Mouse (Mus musculus) neural tube, embryonic 15.5 days (tissue): ENCODE measurements around the gene Rsph3b. TPM values are rescaled to one million over a fixed set of nuclear protein-coding genes. Genes with fewer than 3 reads are reported as not detected.
"Not testable (repeated sequence)": the region's sequence is repeated elsewhere in the genome, so short reads cannot be mapped to it uniquely, and the experiment has no call there.

ENCODE experiments used
- ATAC-seq: fragments of 200-750 bp; cut with Nextera tagmentation; 2 replicates; pipeline ENCODE4 v1.8.0; 2017; ENCODE audit warnings: mild to moderate bottlenecking, moderate TSS enrichment, moderate library complexity; ENCODE audit not compliant: low FRiP score
- H3K27ac ChIP-seq: fragments of 300-500 bp; sonication (generic); replicated peaks from 2 replicates; pipeline ENCODE4 v1.5.1; 2015; ENCODE audit warnings: mild to moderate bottlenecking, inconsistent platforms
- H3K27me3 ChIP-seq: fragments of 300-500 bp; sonication (generic); replicated peaks from 2 replicates; pipeline ENCODE4 v1.6.1; 2015; ENCODE audit warnings: inconsistent platforms
- H3K36me3 ChIP-seq: fragments of 300-500 bp; sonication (generic); 2 replicates; pipeline ENCODE4 v1.6.1; 2015; ENCODE audit warnings: inconsistent platforms
- H3K4me1 ChIP-seq: fragments of 300-500 bp; sonication (generic); 2 replicates; pipeline ENCODE4 v1.6.1; 2015; ENCODE audit warnings: inconsistent platforms
- H3K4me2 ChIP-seq: fragments of 300-500 bp; sonication (generic); 2 replicates; pipeline ENCODE4 v1.6.1; 2015; ENCODE audit warnings: inconsistent platforms, mild to moderate bottlenecking, moderate library complexity
- H3K4me3 ChIP-seq: fragments of 300-500 bp; sonication (generic); replicated peaks from 2 replicates; pipeline ENCODE4 v1.5.1; 2015; ENCODE audit warnings: mild to moderate bottlenecking, inconsistent platforms
- H3K9ac ChIP-seq: fragments of 300-500 bp; sonication (generic); replicated peaks from 2 replicates; pipeline ENCODE4 v1.6.1; 2015; ENCODE audit warnings: mild to moderate bottlenecking, inconsistent platforms
- H3K9me3 ChIP-seq: fragments of 300-500 bp; sonication (generic); replicated peaks from 2 replicates; pipeline ENCODE4 v1.6.1; 2016; ENCODE audit warnings: inconsistent platforms
- WGBS: fragments of 180-500 bp; shearing (Covaris S2); methylation state at CpG from one replicate; pipeline ENCODE4 v1.1.7; 2015; ENCODE audit warnings: mixed read lengths; 5-methylcytosine and 5-hydroxymethylcytosine counted together
- polyA plus RNA-seq: library from polyadenylated mRNA; unstranded; fragments of >200 nt; fragmentation: Nextera tagmentation; extraction: Ambion mirVana; gene quantifications from 2 replicates; pipeline ENCODE4 v1.2.1, GENCODE M21; 2015

Gene Rsph3b
- polyA plus RNA-seq, 1 experiment from 2014 or later: 56.4 TPM

DNA sequence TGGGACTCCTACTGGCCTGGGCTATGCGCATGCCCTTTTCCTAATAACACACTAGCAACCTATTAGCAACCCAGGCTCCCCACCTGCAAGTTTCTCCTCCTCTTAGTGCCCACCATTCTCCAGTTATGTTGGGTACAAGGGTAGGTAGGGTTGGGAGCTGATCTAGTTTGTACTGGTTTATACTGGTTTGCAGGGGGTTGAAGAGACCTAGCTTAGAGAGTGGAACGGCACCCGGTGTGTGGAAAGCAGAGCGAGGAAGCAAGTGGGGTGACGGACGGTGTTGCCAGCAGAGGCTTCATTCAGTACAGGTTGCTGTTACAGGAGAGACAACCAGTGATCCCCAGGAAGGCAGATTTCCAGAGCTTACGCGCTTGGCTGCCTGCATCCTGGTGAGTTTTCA lies 21.9 kb upstream of the Rsph3b start, which contains the start of gene Rnaset2b:
Rnaset2b (plus strand) TSS at position 301 of the 400 bp plus-strand sequence.
- not testable (repeated sequence) for H3K27ac ChIP-seq, H3K4me1 ChIP-seq, H3K4me3 ChIP-seq, ATAC-seq, H3K36me3 ChIP-seq, H3K9ac ChIP-seq, H3K9me3 ChIP-seq, H3K4me2 ChIP-seq, H3K27me3 ChIP-seq
- 100% methylated on average over 1 of the region's 8 CpGs for WGBS

DNA sequence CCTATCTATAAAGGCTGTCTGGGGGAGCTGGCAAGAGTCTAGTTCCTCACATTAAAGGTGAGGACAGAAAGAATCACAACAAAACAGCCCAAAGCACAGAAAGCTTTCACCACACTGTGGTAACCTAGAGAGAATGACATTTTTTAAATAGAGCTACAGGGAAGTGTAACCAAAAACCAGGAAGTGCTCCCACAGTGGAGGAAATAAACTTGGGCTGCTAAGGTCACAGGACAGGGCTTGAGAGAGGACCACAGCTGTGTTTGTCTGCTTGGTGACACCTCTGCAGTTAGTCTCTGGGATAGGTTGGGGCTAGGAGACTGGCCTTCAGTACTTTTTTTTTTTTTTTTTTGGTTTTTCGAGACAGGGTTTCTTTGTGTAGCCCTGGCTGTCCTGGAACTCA lies 19.2 kb upstream of the Rsph3b start:
- not testable (repeated sequence) for H3K9ac ChIP-seq, H3K27ac ChIP-seq, H3K4me2 ChIP-seq, H3K27me3 ChIP-seq, H3K36me3 ChIP-seq, ATAC-seq, H3K4me1 ChIP-seq, H3K9me3 ChIP-seq, H3K4me3 ChIP-seq
- WGBS: no CpG with 5 or more reads among the region's 1 CpGs

- H3K9ac ChIP-seq, H3K4me1 ChIP-seq, ATAC-seq, H3K36me3 ChIP-seq, H3K27ac ChIP-seq, H3K4me2 ChIP-seq, H3K27me3 ChIP-seq, H3K9me3 ChIP-seq, H3K4me3 ChIP-seq: not testable (repeated sequence)
- WGBS: 14% methylated on average over 6 of the region's 6 CpGs
Measured at GRCm38 (mm10) chr17:6965364-6965763, 16.9 kb upstream of the Rsph3b start.

DNA sequence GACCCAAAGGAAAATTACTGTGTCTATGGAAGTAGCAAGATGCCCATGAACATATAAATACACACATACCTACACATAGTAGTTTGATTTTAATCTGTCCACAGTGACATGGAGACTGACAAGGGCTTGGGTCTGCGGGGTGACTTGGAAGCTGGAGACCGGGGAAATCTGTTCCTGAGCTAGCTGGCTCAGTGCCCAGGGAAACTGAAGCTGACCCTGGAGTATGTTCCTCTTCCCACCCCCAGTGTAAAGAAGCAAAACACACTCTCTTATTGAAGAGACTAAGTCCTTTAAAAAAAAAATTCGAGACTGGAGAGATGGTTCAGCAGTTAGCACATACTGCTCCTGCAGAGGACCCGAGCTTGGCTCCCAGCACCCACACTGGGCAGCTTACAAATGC lies 14.5 kb upstream of the Rsph3b start:
- not testable (repeated sequence) for H3K4me3 ChIP-seq, H3K4me1 ChIP-seq, H3K36me3 ChIP-seq, H3K27ac ChIP-seq, H3K9ac ChIP-seq, H3K9me3 ChIP-seq, H3K27me3 ChIP-seq, H3K4me2 ChIP-seq, ATAC-seq
- 75% methylated on average over 4 of the region's 4 CpGs for WGBS

DNA sequence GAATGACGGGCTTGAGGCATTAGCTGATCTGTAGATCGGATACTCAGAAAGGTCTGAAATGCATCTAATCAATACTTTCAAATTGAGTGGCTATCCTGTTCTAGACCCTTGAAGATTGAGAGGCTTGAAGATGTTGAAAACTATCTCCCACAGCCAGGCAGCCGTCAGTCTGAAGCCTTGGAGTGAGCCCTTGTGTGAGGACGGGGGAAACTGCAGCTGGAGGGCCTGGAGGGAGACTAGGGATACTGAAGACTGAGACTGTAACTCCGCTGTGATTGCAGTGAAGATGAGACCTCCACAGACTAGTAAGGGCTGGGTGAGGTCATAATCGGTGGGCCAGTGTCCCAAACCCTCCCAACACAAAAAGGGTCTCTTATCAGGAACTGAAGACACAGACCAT lies 13.9 kb upstream of the Rsph3b start:
- H3K9ac ChIP-seq, H3K4me3 ChIP-seq, H3K36me3 ChIP-seq, H3K27me3 ChIP-seq, H3K4me2 ChIP-seq, H3K9me3 ChIP-seq, H3K4me1 ChIP-seq, ATAC-seq, H3K27ac ChIP-seq: not testable (repeated sequence)
- WGBS: 75% methylated on average over 3 of the region's 6 CpGs

DNA sequence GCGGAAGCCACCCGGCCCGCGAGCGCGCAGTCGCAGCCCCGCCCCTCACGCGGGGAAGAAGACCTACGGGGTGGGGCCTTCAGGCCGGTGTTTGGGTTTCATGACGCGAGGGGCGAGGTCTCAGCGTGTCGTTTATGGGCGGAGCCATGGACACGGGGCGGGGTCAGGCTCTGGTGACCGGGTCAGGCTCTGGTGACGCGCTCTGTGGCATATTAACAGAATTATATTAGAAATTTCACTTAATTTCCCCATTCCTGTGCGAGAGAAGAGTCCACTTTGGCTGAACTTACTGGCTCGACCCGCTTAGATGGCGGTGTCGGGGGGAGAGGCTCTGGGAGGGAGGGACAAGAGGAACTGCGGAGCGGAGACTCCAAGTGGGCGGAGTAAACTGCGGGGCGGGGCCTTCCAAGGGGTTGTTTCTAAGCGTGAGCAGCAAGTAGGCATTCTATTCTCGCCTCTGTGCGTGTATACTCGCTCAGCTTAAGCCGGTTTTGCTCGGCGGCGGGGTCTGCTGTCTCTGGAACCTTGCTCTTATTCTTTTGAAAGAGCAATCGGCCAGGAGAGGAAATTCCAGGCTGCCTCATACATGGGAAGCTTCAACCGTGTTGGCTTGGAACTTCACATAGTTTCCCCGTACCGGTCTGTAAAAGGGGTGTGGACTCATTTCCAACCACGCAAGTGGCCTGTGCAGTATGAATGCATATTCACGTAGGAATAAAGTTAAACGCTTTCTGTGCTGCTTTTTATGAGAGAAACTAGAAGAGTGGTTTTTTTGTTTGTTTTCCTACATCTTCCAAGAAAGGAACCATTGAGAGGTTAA lies 12.9 kb upstream of the Rsph3b start:
- Histone ChIP-seq H3K4me3 (peak overlapping the region; percentile 31), H3K27ac (0 out of 2 replicates have a peak overlapping the region, but pooled peaks have one; percentile 56), H3K4me2 (peak overlapping the region; percentile 50)
- H3K27me3 ChIP-seq, H3K9ac ChIP-seq, H3K4me1 ChIP-seq, H3K36me3 ChIP-seq, H3K9me3 ChIP-seq: not testable (repeated sequence)
- WGBS: 1% methylated on average over 16 of the region's 48 CpGs
- peak; percentile 97 for ATAC-seq

DNA sequence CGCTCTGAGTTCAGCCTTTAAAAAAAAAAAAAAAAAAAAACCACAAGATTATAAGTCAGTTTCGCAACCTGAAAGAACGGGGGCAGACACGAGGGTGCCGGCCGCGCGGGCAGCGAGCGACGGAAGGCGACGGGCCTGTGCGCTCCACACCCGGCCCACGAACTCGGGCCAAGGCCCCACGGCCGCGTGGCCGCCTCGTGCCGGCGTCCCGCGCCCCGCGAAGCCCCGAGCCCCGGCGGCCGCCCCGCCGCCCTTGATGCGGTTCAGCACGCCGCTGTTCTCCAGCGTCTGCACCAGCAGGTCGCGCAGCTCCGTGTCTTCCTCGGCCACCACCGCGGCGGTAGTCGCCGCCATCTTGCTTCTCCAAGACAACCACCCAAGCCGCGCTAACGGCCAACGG lies 12.3 kb upstream of the Rsph3b start, which contains the start of gene Tagap1:
Tagap1 (minus strand) TSS at position 381 of the 400 bp plus-strand sequence.
- Histone ChIP-seq H3K9ac (peak within 1 kb of the TSS; percentile 40), H3K4me3 (peak within 1 kb of the TSS; percentile 49), H3K4me2 (peak within 1 kb of the TSS; percentile 52), H3K27ac (peak within 1 kb of the TSS; percentile 70)
- H3K4me1 ChIP-seq, ATAC-seq, H3K27me3 ChIP-seq, H3K9me3 ChIP-seq, H3K36me3 ChIP-seq: not testable (repeated sequence)
- WGBS: under 1% methylated on average over 41 of the region's 51 CpGs

- not testable (repeated sequence) for ATAC-seq, H3K9ac ChIP-seq, H3K9me3 ChIP-seq, H3K36me3 ChIP-seq, H3K4me1 ChIP-seq, H3K27ac ChIP-seq, H3K27me3 ChIP-seq
- Histone ChIP-seq H3K4me2 (peak overlapping the region; percentile 52), H3K4me3 (peak overlapping the region; percentile 49)
- WGBS: under 1% methylated on average over 12 of the region's 12 CpGs
Measured at GRCm38 (mm10) chr17:6960349-6960748, 11.9 kb upstream of the Rsph3b start.

DNA sequence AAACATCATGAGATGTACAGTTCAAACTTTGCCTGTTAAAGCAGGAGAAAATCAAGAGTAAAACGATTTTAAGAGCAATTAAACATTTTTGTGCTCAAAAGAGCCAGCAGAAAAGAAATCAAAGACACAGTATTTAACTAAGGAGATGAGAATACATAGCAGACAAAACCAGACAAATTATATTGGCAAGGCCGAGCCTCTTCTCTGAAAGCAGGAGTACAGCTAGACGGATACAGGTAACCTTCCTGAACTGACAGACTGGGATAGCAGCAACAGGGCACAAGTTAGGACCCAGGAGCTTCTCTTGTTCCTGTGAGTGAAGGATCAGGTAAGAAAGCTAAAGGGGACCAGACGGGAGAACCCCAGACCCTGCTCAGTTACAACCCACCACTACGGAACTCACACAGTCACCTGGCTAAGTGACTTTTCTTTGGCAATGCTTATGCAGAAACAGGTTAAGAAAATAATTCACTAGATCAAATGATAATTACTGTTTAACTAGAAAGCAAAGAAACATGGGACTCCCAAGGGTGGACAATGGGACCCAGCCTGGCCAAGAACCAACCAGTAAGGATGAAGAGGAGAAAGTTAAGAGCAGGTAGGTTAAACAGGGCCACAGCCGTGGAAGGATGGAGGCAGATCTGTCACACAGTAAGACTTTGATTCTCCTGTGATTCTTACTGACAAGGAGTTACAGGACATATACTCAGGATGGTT lies 11.2 kb upstream of the Rsph3b start:
- not testable (repeated sequence) for H3K9ac ChIP-seq, H3K36me3 ChIP-seq, H3K27me3 ChIP-seq, H3K27ac ChIP-seq, H3K9me3 ChIP-seq, ATAC-seq, H3K4me1 ChIP-seq
- Histone ChIP-seq H3K4me3 (peak overlapping the region; percentile 49), H3K4me2 (peak overlapping the region; percentile 52)
- 65% methylated on average over 5 of the region's 6 CpGs for WGBS

DNA sequence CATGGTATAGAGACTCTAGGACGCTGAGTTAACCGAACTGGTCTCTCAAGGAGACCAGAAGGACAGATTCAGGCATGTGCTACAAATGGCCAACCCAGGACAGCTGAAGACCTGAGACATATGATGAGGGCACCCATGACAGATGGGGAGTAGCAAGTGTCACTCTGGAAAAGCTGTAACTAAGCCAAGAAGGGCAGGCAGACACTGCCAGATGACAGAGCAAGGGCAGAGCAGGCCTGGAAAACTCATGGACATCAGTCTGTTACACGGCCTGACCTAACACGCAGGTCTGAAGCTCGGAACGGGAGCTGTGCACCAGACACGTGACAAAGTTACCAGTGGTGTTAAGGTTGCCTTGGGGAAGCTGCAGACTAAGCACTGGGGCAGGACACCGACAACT lies 10.4 kb upstream of the Rsph3b start:
- not testable (repeated sequence) for H3K4me3 ChIP-seq, H3K4me2 ChIP-seq, H3K9ac ChIP-seq, H3K36me3 ChIP-seq, H3K27ac ChIP-seq, H3K9me3 ChIP-seq, H3K27me3 ChIP-seq, ATAC-seq, H3K4me1 ChIP-seq
- 84% methylated on average over 7 of the region's 8 CpGs for WGBS

DNA sequence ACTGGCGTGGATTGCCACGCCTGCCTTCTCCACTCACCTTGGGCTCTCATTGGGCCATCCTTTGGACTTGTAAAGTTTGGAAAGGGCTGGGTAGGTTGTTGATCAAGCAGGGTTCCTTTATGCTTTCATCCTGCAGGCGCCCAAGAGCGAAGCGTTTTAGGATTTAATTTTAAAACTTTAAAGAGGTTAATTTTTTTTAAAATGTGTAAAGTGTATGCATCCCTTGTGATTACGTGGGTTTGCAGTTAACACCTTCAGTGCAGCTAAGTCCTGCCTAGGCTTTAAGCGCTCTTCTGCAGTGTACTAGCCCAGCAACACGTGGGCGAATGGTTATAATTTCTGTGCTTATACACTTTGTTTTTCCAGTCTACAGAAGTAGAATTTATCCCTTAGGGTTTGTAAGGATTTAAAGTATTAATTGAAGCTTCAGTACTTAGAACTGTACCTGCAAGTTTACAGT lies 317 bp upstream of the Rsph3b start:
- 12% methylated on average over 9 of the region's 9 CpGs for WGBS
- H3K27ac ChIP-seq: peak overlapping the region; percentile 88
- H3K4me3 ChIP-seq: peak overlapping the region; percentile 58
- peak overlapping the region; percentile 57 for H3K9ac ChIP-seq
- not testable (repeated sequence) for H3K4me1 ChIP-seq, H3K36me3 ChIP-seq, H3K27me3 ChIP-seq, H3K9me3 ChIP-seq, ATAC-seq
- H3K4me2 ChIP-seq: peak overlapping the region; percentile 67

DNA sequence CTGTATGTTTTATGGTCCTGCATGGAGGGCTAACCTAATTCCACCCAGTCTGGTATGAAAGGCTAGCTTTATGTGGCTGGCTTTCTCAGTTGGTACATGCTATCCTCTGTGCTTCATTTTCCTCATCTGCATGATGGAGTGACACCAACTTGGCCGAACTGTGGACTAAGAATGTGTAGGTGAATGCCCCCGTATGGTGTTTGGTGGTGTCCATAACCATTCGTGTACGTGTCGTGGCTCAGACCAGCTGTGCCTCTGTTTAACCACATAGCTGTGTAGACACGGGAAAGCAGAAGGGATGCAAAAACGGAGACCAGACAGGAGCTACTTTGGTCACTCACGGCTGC lies 872 bp downstream of the Rsph3b start:
- not testable (repeated sequence) for H3K9me3 ChIP-seq, H3K4me1 ChIP-seq, H3K27me3 ChIP-seq, H3K9ac ChIP-seq, H3K36me3 ChIP-seq
- ATAC-seq: peak; percentile 45; the same call in 1 of the 2 replicates
- Histone ChIP-seq H3K4me3 (peak overlapping the region; percentile 58), H3K27ac (peak overlapping the region; percentile 88; the same call in 1 of the 2 replicates), H3K4me2 (peak overlapping the region; percentile 67)
- WGBS: no CpG with 5 or more reads among the region's 8 CpGs
